Comparison of ENCODE assay signal across 15 mouse cellular contexts in genomic region chr2:71309726-71310125, GRCm38 (mm10).
"Had no signal": no experiment of that assay in that cellular context is flagged by ENCODE, and none has a peak within 500 bp of the region (broad histone marks: within the 10 kb centered on the region; RNA-seq: fewer than 3 reads in every experiment).

No protein-coding gene starts in this region.

- H3K27ac ChIP-seq: neural tube, embryonic 13.5 days; neural tube, embryonic 15.5 days; stomach, embryonic 15.5 days; stomach, postnatal 0 days had no signal

- DNase-seq: retina, postnatal 1 day; right cerebral cortex, adult 18-20 months; right cerebral cortex, postnatal 14 days; right cerebral cortex, postnatal 25 days; right cerebral cortex, postnatal 4 days; spleen, adult 18-20 months; thymus, adult 18-20 months; thymus, adult 2 months; thymus, postnatal 25 days; thymus, postnatal 36 days; thymus, postnatal 4 days had no signal

- H3K9ac ChIP-seq: neural tube, embryonic 13.5 days; neural tube, embryonic 15.5 days; stomach, embryonic 15.5 days had no signal

- H3K9me3 ChIP-seq: neural tube, embryonic 13.5 days; neural tube, embryonic 15.5 days; stomach, embryonic 15.5 days had no signal

- H3K4me2 ChIP-seq: neural tube, embryonic 13.5 days; neural tube, embryonic 15.5 days; stomach, embryonic 15.5 days had no signal

- H3K27me3 ChIP-seq: neural tube, embryonic 13.5 days; neural tube, embryonic 15.5 days; stomach, embryonic 15.5 days had no signal

- H3K4me3 ChIP-seq: neural tube, embryonic 13.5 days; neural tube, embryonic 15.5 days; stomach, embryonic 15.5 days had no signal
